Mouse (Mus musculus): Measurements from ENCODE around the gene Cox4i2. TPM values are rescaled to one million over a fixed set of nuclear protein-coding genes. Genes with fewer than 3 reads are reported as not detected.
A peak's percentile ranks its signal among the peaks of the same experiment; 100 is the strongest.

Gene Cox4i2
- polyA plus RNA-seq, 1 experiment from 2014 or later, result 4.6 TPM

- ATAC-seq (replicated peaks; ENCODE audit: low FRiP score) (no peak), DNase-seq (ENCODE audit: low spot score) (no peak)
- H3K4me2 ChIP-seq (ENCODE audit: low read depth, low read length, severe bottlenecking), result no peak overlapping the region
These were observed 36.3 kb upstream of the Cox4i2 start for GRCm38 (mm10) chr2:152717652-152718051.

GRCm38 (mm10) chr2:152718076-152718475, 35.9 kb upstream of the Cox4i2 start:
- 30% methylated on average over 6 of the region's 6 CpGs for WGBS

More at GRCm38 (mm10) chr2:152717652-152718051, 36.3 kb upstream of the Cox4i2 start:
- peak overlapping the region; percentile 0; the same call in 1 of the 2 replicates for H3K27ac ChIP-seq (ENCODE audit: low read depth, low read length)
- H3K9me3 ChIP-seq (ENCODE audit: control insufficient read depth, low read length), result no peaks in the 10 kb centered on the region
- no peaks in the 10 kb centered on the region for H3K36me3 ChIP-seq (ENCODE audit: control insufficient read depth, insufficient read depth, low read length)
- H3K9ac ChIP-seq (ENCODE audit: low read length), result no peak overlapping the region
- H3K27me3 ChIP-seq (ENCODE audit: control insufficient read depth, insufficient read depth, low read length), result no peaks in the 10 kb centered on the region
- peaks cover 6% of the 10 kb centered on the region for H3K4me1 ChIP-seq (replicated peaks; ENCODE audit: control insufficient read depth, insufficient read depth, low read length)
- H3K4me3 ChIP-seq (ENCODE audit: low read depth, low read length), result no peak overlapping the region
- 65% methylated on average over 11 of the region's 11 CpGs for WGBS

GRCm38 (mm10) chr2:152723651-152724331, 30.2 kb upstream of the Cox4i2 start:
- WGBS, result 4% methylated on average over 37 of the region's 37 CpGs

More at GRCm38 (mm10) chr2:152718076-152718475, 35.9 kb upstream of the Cox4i2 start:
- Histone ChIP-seq H3K9me3 (ENCODE audit: control insufficient read depth, low read length) (no peaks in the 10 kb centered on the region), H3K4me3 (ENCODE audit: low read depth, low read length) (no peak overlapping the region), H3K9ac (ENCODE audit: low read length) (no peak overlapping the region; the same call in 1 of the 2 replicates), H3K27me3 (ENCODE audit: control insufficient read depth, insufficient read depth, low read length) (no peaks in the 10 kb centered on the region), H3K4me1 (replicated peaks; ENCODE audit: control insufficient read depth, insufficient read depth, low read length) (peaks cover 6% of the 10 kb centered on the region), H3K4me2 (ENCODE audit: low read depth, low read length, severe bottlenecking) (0 out of 2 replicates have a peak overlapping the region, but pooled peaks have one; percentile 11), H3K27ac (ENCODE audit: low read depth, low read length) (peak overlapping the region; percentile 0; the same call in 1 of the 2 replicates), H3K36me3 (ENCODE audit: control insufficient read depth, insufficient read depth, low read length) (no peaks in the 10 kb centered on the region)
- peak; percentile 55 for DNase-seq (ENCODE audit: low spot score)
- peak; percentile 84 for ATAC-seq (replicated peaks; ENCODE audit: low FRiP score)

GRCm38 (mm10) chr2:152724332-152724723, 29.6 kb upstream of the Cox4i2 start:
- DNase-seq (ENCODE audit: low spot score), result no peak
- H3K9me3 ChIP-seq (ENCODE audit: control insufficient read depth, low read length), result no peaks in the 10 kb centered on the region
- H3K36me3 ChIP-seq (ENCODE audit: control insufficient read depth, insufficient read depth, low read length), result no peaks in the 10 kb centered on the region
- peak overlapping the region; percentile 37 for H3K9ac ChIP-seq (ENCODE audit: low read length)
- H3K27me3 ChIP-seq (ENCODE audit: control insufficient read depth, insufficient read depth, low read length), result peaks cover 2% of the 10 kb centered on the region; the same call in 1 of the 2 replicates
- no peaks in the 10 kb centered on the region for H3K4me1 ChIP-seq (replicated peaks; ENCODE audit: control insufficient read depth, insufficient read depth, low read length)
- H3K4me3 ChIP-seq (ENCODE audit: low read depth, low read length), result peak overlapping the region; percentile 9; the same call in 1 of the 2 replicates
- 77% methylated on average over 3 of the region's 3 CpGs for WGBS
- no peak overlapping the region for H3K27ac ChIP-seq (ENCODE audit: low read depth, low read length)
- peak; percentile 8; the same call in 1 of the 2 replicates for ATAC-seq (replicated peaks; ENCODE audit: low FRiP score)
- H3K4me2 ChIP-seq (ENCODE audit: low read depth, low read length, severe bottlenecking), result peak overlapping the region; percentile 55

More at GRCm38 (mm10) chr2:152723651-152724331, 30.2 kb upstream of the Cox4i2 start:
- H3K4me3 ChIP-seq (ENCODE audit: low read depth, low read length), result peak overlapping the region; percentile 9
- peak overlapping the region; percentile 55 for H3K4me2 ChIP-seq (ENCODE audit: low read depth, low read length, severe bottlenecking)
- ATAC-seq (replicated peaks; ENCODE audit: low FRiP score) (peak; percentile 83), DNase-seq (ENCODE audit: low spot score) (peak; percentile 74)
- H3K4me1 ChIP-seq (replicated peaks; ENCODE audit: control insufficient read depth, insufficient read depth, low read length), result no peaks in the 10 kb centered on the region
- no peaks in the 10 kb centered on the region for H3K36me3 ChIP-seq (ENCODE audit: control insufficient read depth, insufficient read depth, low read length)
- peak overlapping the region; percentile 37 for H3K9ac ChIP-seq (ENCODE audit: low read length)
- H3K27ac ChIP-seq (ENCODE audit: low read depth, low read length), result no peak overlapping the region
- H3K9me3 ChIP-seq (ENCODE audit: control insufficient read depth, low read length), result no peaks in the 10 kb centered on the region
- peaks cover 2% of the 10 kb centered on the region; the same call in 1 of the 2 replicates for H3K27me3 ChIP-seq (ENCODE audit: control insufficient read depth, insufficient read depth, low read length)

- WGBS, result 67% methylated on average over 15 of the region's 15 CpGs
- H3K4me1 ChIP-seq (replicated peaks; ENCODE audit: control insufficient read depth, insufficient read depth, low read length), result no peaks in the 10 kb centered on the region
These were observed 28.7 kb upstream of the Cox4i2 start for GRCm38 (mm10) chr2:152725178-152725750.

GRCm38 (mm10) chr2:152726213-152726612, 27.8 kb upstream of the Cox4i2 start:
- Histone ChIP-seq H3K27me3 (ENCODE audit: control insufficient read depth, insufficient read depth, low read length) (peaks cover 2% of the 10 kb centered on the region; the same call in 1 of the 2 replicates), H3K27ac (ENCODE audit: low read depth, low read length) (no peak overlapping the region), H3K4me2 (ENCODE audit: low read depth, low read length, severe bottlenecking) (no peak overlapping the region), H3K9me3 (ENCODE audit: control insufficient read depth, low read length) (no peaks in the 10 kb centered on the region), H3K4me3 (ENCODE audit: low read depth, low read length) (no peak overlapping the region), H3K36me3 (ENCODE audit: control insufficient read depth, insufficient read depth, low read length) (no peaks in the 10 kb centered on the region), H3K4me1 (replicated peaks; ENCODE audit: control insufficient read depth, insufficient read depth, low read length) (no peaks in the 10 kb centered on the region), H3K9ac (ENCODE audit: low read length) (no peak overlapping the region)
- DNase-seq (ENCODE audit: low spot score), result no peak
- no peak for ATAC-seq (replicated peaks; ENCODE audit: low FRiP score)
- 88% methylated on average over 6 of the region's 6 CpGs for WGBS

More at GRCm38 (mm10) chr2:152725178-152725750, 28.7 kb upstream of the Cox4i2 start:
- Histone ChIP-seq H3K4me3 (ENCODE audit: low read depth, low read length) (no peak overlapping the region), H3K4me2 (ENCODE audit: low read depth, low read length, severe bottlenecking) (no peak overlapping the region), H3K27me3 (ENCODE audit: control insufficient read depth, insufficient read depth, low read length) (peaks cover 2% of the 10 kb centered on the region; the same call in 1 of the 2 replicates), H3K36me3 (ENCODE audit: control insufficient read depth, insufficient read depth, low read length) (no peaks in the 10 kb centered on the region), H3K9ac (ENCODE audit: low read length) (no peak overlapping the region), H3K27ac (ENCODE audit: low read depth, low read length) (no peak overlapping the region), H3K9me3 (ENCODE audit: control insufficient read depth, low read length) (no peaks in the 10 kb centered on the region)
- no peak for ATAC-seq (replicated peaks; ENCODE audit: low FRiP score)
- DNase-seq (ENCODE audit: low spot score), result no peak

GRCm38 (mm10) chr2:152726751-152727335, 27.1 kb upstream of the Cox4i2 start:
- no peak overlapping the region for H3K4me3 ChIP-seq (ENCODE audit: low read depth, low read length)
- H3K9me3 ChIP-seq (ENCODE audit: control insufficient read depth, low read length), result no peaks in the 10 kb centered on the region
- H3K27ac ChIP-seq (ENCODE audit: low read depth, low read length), result no peak overlapping the region
- no peak for ATAC-seq (replicated peaks; ENCODE audit: low FRiP score)
- H3K4me1 ChIP-seq (replicated peaks; ENCODE audit: control insufficient read depth, insufficient read depth, low read length), result no peaks in the 10 kb centered on the region
- no peak overlapping the region for H3K9ac ChIP-seq (ENCODE audit: low read length)
- no peak for DNase-seq (ENCODE audit: low spot score)
- no peaks in the 10 kb centered on the region for H3K36me3 ChIP-seq (ENCODE audit: control insufficient read depth, insufficient read depth, low read length)
- H3K4me2 ChIP-seq (ENCODE audit: low read depth, low read length, severe bottlenecking), result no peak overlapping the region
- peaks cover 2% of the 10 kb centered on the region; the same call in 1 of the 2 replicates for H3K27me3 ChIP-seq (ENCODE audit: control insufficient read depth, insufficient read depth, low read length)
- 76% methylated on average over 6 of the region's 6 CpGs for WGBS

- no peaks in the 10 kb centered on the region for H3K9me3 ChIP-seq (ENCODE audit: control insufficient read depth, low read length)
- no peak overlapping the region for H3K4me2 ChIP-seq (ENCODE audit: low read depth, low read length, severe bottlenecking)
- no peak overlapping the region for H3K4me3 ChIP-seq (ENCODE audit: low read depth, low read length)
- H3K9ac ChIP-seq (ENCODE audit: low read length), result no peak overlapping the region
- ATAC-seq (replicated peaks; ENCODE audit: low FRiP score) (no peak), DNase-seq (ENCODE audit: low spot score) (no peak)
- 89% methylated on average over 14 of the region's 14 CpGs for WGBS
- H3K27ac ChIP-seq (ENCODE audit: low read depth, low read length), result 0 out of 2 replicates have a peak overlapping the region, but pooled peaks have one; percentile 25
- H3K36me3 ChIP-seq (ENCODE audit: control insufficient read depth, insufficient read depth, low read length), result no peaks in the 10 kb centered on the region
- peaks cover 2% of the 10 kb centered on the region; the same call in 1 of the 2 replicates for H3K27me3 ChIP-seq (ENCODE audit: control insufficient read depth, insufficient read depth, low read length)
- no peaks in the 10 kb centered on the region for H3K4me1 ChIP-seq (replicated peaks; ENCODE audit: control insufficient read depth, insufficient read depth, low read length)
These were observed 26.0 kb upstream of the Cox4i2 start for GRCm38 (mm10) chr2:152727795-152728510.
